Mouse (Mus musculus): ENCODE data around the gene Gm21834. TPM values are rescaled to one million over a fixed set of nuclear protein-coding genes. Genes with fewer than 3 reads are reported as not detected.

Gm21834 gene
- not detected in 2 replicates for polyA plus RNA-seq (2012; rRNA removed)

GRCm38 (mm10) chr17:57742119-57742518, at the start of gene Gm21834:
Gene Gm21834 (minus strand): TSS chr17:57742219.
- WGBS, result 77% methylated on average over 5 of the region's 5 CpGs
- DNase-seq (ENCODE audit: low read depth, low spot score), result no peak

- no peak for DNase-seq (ENCODE audit: low read depth, low spot score)
- WGBS, result 56% methylated on average over 1 of the region's 1 CpGs
These were observed 46.3 kb upstream of the Gm21834 start for GRCm38 (mm10) chr17:57788161-57788799.

- DNase-seq (ENCODE audit: low read depth, low spot score), result no peak
- 14% methylated on average over 4 of the region's 4 CpGs for WGBS
These were observed 28.9 kb upstream of the Gm21834 start for GRCm38 (mm10) chr17:57770904-57771303.

GRCm38 (mm10) chr17:57768622-57769610, 26.9 kb upstream of the Gm21834 start, which contains the start of gene Cntnap5c:
Gene Cntnap5c (plus strand): TSS chr17:57769570.
- DNase-seq (ENCODE audit: low read depth, low spot score), result no peak
- 23% methylated on average over 26 of the region's 26 CpGs for WGBS

GRCm38 (mm10) chr17:57767306-57767705, 25.3 kb upstream of the Gm21834 start:
- DNase-seq (ENCODE audit: low read depth, low spot score), result no peak

- DNase-seq (ENCODE audit: low read depth, low spot score), result no peak
- WGBS, result 32% methylated on average over 1 of the region's 1 CpGs
These were observed 16.0 kb upstream of the Gm21834 start for GRCm38 (mm10) chr17:57758033-57758432.

GRCm38 (mm10) chr17:57694791-57695190, 47.2 kb downstream of the Gm21834 start:
- DNase-seq (ENCODE audit: low read depth, low spot score), result no peak
- 57% methylated on average over 3 of the region's 3 CpGs for WGBS

Other genes starting within 250 kb of the Gm21834 start
- gene Vmn2r120, start 196.7 kb downstream of the Gm21834 start, polyA plus RNA-seq (2012; rRNA removed), result not detected in 2 replicates
- not detected in 2 replicates for gene Cntnap5c, start 27.4 kb upstream of the Gm21834 start, polyA plus RNA-seq (2012; rRNA removed)